Mouse (Mus musculus) stomach, postnatal 0 days (tissue): ENCODE results near the gene Tmem63a. TPM values are rescaled to one million over a fixed set of nuclear protein-coding genes. Genes with fewer than 3 reads are reported as not detected.

Experiments
- ATAC-seq: fragments of 200-750 bp; cut with Nextera tagmentation; 2 replicates; pipeline ENCODE4 v1.8.0; 2017; ENCODE audit not compliant: low FRiP score, low TSS enrichment
- DNase-seq: peaks from one replicate; pipeline ENCODE4 v3.0.0-alpha.2; 2016; ENCODE audit warnings: low spot score
- H3K27ac ChIP-seq: fragments of 300-500 bp; sonication (generic); replicated peaks from 2 replicates; pipeline ENCODE4 v1.5.1; 2014; ENCODE audit warnings: mild to moderate bottlenecking, control low read depth
- H3K27me3 ChIP-seq: fragments of 300-500 bp; sonication (generic); 2 replicates; pipeline ENCODE4 v1.6.1; 2014; ENCODE audit warnings: low read length; ENCODE audit not compliant: control insufficient read depth, insufficient read depth
- H3K36me3 ChIP-seq: fragments of 300-500 bp; sonication (generic); 2 replicates; pipeline ENCODE4 v1.6.1; 2014; ENCODE audit warnings: low read length, mixed read lengths; ENCODE audit not compliant: control insufficient read depth, insufficient read depth
- H3K4me1 ChIP-seq: fragments of 300-500 bp; sonication (generic); replicated peaks from 2 replicates; pipeline ENCODE4 v1.6.1; 2014; ENCODE audit warnings: antibody characterized with exemption; ENCODE audit not compliant: control insufficient read depth, insufficient read depth
- H3K4me2 ChIP-seq: fragments of 300-500 bp; sonication (generic); replicated peaks from 2 replicates; pipeline ENCODE4 v1.6.1; 2014; ENCODE audit warnings: low read depth, mild to moderate bottlenecking, control low read depth, moderate library complexity
- H3K4me3 ChIP-seq: fragments of 300-500 bp; sonication (generic); 2 replicates; pipeline ENCODE4 v1.5.1; 2014; ENCODE audit warnings: low read depth, low read length, control low read depth
- H3K9ac ChIP-seq: fragments of 300-500 bp; sonication (generic); 2 replicates; pipeline ENCODE4 v1.6.1; 2014; ENCODE audit warnings: mild to moderate bottlenecking, low read length, control low read depth, mixed read lengths
- H3K9me3 ChIP-seq: fragments of 300-500 bp; sonication (generic); 2 replicates; pipeline ENCODE4 v1.6.1; 2016; ENCODE audit warnings: low read length; ENCODE audit not compliant: control insufficient read depth
- CTCF ChIP-seq: IDR thresholded peaks from 2 replicates; pipeline ENCODE4 v1.5.1; 2016; ENCODE audit warnings: antibody characterized with exemption, low read depth, mild to moderate bottlenecking, moderate library complexity
- EP300 ChIP-seq: optimal IDR thresholded peaks from 2 replicates; pipeline ENCODE3; 2016; ENCODE audit warnings: antibody characterized with exemption
- WGBS: fragments of 180-500 bp; shearing (Covaris S2); extraction: QIAGEN DNeasy Blood & Tissue Kit; methylation state at CpG from one replicate; pipeline ENCODE4 v1.1.7; 2014; 5-methylcytosine and 5-hydroxymethylcytosine counted together
- polyA plus RNA-seq: library from polyadenylated mRNA; unstranded; fragments of >200 nt; fragmentation: Nextera tagmentation; extraction: Ambion mirVana; gene quantifications from 2 replicates; pipeline ENCODE4 v1.2.1, GENCODE M21; 2015

The Tmem63a gene
- polyA plus RNA-seq, 1 experiment from 2014 or later: 35.2 TPM

- H3K4me2 ChIP-seq: peak overlapping the region; percentile 92
- peak overlapping the region; percentile 36; the same call in 1 of the 2 replicates for H3K27ac ChIP-seq
- no peak overlapping the region for H3K9ac ChIP-seq
- ATAC-seq: no peak
- WGBS: 67% methylated on average over 6 of the region's 6 CpGs
- H3K27me3 ChIP-seq: no peaks in the 10 kb centered on the region
- peaks cover 13% of the 10 kb centered on the region for H3K4me1 ChIP-seq
- DNase-seq: peak; percentile 14
- H3K36me3 ChIP-seq: no peaks in the 10 kb centered on the region
- H3K9me3 ChIP-seq: no peaks in the 10 kb centered on the region
- no peak overlapping the region for H3K4me3 ChIP-seq
- TF ChIP-seq CTCF (no peak), EP300 (no peak)
Observed at GRCm38 (mm10) chr1:181014731-181015500, 72.8 kb downstream of the Tmem63a start.

DNA sequence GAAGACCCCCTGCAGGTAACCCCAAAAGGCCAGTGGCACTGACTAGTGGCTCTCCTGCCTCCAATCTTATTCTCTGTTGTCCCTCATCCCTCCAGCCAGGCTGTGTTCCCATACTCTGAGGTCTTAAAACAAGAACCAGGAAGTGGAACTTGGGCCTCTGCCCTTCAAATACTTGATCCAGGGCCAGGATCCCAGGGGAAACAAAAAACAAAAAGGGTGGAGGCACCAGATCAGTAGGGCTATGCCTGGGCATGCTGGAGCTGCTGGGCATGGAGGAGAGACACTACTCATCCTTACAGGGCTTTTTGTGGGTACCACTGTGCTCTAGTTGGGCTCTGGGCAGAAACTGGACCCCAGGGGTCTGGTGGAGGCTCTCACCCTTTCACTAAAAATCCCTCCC, 73.4 kb downstream of the Tmem63a start:
- DNase-seq (peak; percentile 56), ATAC-seq (peak; percentile 22)
- peaks cover 13% of the 10 kb centered on the region for H3K4me1 ChIP-seq
- no peak for TF ChIP-seq CTCF
- no peaks in the 10 kb centered on the region for H3K27me3 ChIP-seq
- H3K27ac ChIP-seq: peak overlapping the region; percentile 82
- H3K4me2 ChIP-seq: peak overlapping the region; percentile 92
- no peak overlapping the region for H3K4me3 ChIP-seq
- H3K9ac ChIP-seq: no peak overlapping the region
- no peaks in the 10 kb centered on the region for H3K9me3 ChIP-seq
- H3K36me3 ChIP-seq: no peaks in the 10 kb centered on the region

DNA sequence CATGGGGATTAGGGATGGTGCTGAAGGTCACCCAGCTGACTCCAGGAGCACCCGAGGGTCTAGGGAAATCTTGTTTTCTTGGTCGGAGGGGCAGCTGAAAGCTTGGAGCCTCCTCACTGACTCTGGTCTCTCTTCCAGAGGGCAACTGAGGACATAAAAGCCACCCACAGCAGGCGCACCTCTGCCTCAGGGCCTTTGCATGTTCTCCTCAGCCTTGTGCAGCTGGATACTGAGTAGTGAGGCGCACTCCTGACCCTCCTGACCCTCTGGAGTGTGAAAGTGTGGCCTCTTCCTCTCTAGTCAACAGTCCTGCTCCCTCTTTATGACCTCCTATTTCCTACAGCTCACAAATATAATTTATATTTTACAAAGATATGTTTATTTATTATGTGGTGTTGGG, 73.9 kb downstream of the Tmem63a start:
- Histone ChIP-seq H3K9me3 (no peaks in the 10 kb centered on the region), H3K4me3 (0 out of 2 replicates have a peak overlapping the region, but pooled peaks have one; percentile 45), H3K27me3 (no peaks in the 10 kb centered on the region), H3K27ac (peak overlapping the region; percentile 82), H3K36me3 (no peaks in the 10 kb centered on the region), H3K9ac (no peak overlapping the region; the same call in 1 of the 2 replicates), H3K4me2 (peak overlapping the region; percentile 92), H3K4me1 (peaks cover 13% of the 10 kb centered on the region)
- ATAC-seq (no peak), DNase-seq (peak; percentile 13)
- WGBS: 76% methylated on average over 4 of the region's 4 CpGs
- no peak for TF ChIP-seq CTCF
- no peak for TF ChIP-seq EP300

DNA sequence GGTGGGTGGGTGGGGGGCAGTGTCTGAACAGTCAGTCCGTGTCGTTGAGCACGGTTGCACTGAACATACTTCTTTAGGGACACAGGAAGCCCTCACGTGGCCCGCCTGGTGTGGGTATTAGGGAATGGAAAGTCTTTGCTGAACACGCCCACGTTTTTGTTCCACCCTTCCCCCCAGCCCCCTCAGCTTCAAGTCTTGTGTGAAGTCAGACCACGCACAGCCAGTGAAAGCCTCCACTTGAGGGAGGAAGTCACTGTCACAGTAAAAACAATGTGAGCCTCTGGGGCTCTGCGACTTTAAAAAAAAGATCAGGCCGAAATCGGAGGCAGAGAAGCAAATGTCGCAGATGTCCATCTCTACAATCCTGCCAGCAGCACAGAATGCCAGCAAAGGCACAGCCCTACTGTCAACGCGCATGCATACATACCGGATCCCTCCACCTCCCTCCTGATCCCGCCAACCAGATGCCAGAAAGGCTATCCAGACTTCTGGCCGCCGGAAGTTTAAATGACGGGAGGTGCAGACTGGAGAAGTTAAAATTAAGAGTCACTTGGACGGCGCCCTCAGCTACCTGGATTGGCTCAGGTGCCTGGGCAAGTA, 74.5 kb downstream of the Tmem63a start:
- Histone ChIP-seq H3K4me3 (peak overlapping the region; percentile 45), H3K9me3 (no peaks in the 10 kb centered on the region), H3K27ac (peak overlapping the region; percentile 82), H3K27me3 (no peaks in the 10 kb centered on the region), H3K36me3 (no peaks in the 10 kb centered on the region), H3K9ac (peak overlapping the region; percentile 64), H3K4me2 (peak overlapping the region; percentile 92), H3K4me1 (peaks cover 13% of the 10 kb centered on the region)
- peak; percentile 73 for DNase-seq
- no peak for TF ChIP-seq EP300
- TF ChIP-seq CTCF: no peak
- peak; percentile 60 for ATAC-seq
- 3% methylated on average over 21 of the region's 21 CpGs for WGBS

DNA sequence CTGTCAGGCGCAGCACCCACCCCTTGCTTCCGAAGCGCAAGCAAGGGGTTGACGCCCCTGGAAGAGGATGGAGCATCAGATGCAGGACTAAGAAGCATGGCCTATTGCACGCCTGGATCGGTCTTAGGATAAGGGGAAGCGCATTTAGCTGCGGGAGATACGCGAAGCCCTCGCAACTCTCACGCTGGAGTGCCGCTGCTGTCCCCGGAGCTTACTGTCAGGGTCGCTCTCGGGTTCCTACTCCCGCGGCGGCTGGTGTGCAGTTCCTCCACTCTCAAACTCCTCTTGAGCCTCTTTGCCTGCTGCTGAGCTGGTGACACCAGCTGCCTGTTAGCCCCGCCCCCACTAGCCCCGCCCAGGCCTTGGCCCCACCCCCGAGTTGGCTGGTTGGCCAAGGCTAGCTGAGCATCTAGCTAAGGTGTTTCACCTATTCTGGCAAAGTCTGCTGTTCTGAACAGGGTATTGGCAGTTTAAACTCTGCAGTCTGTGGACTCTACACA, 75.1 kb downstream of the Tmem63a start:
- DNase-seq (peak; percentile 94), ATAC-seq (peak; percentile 84)
- H3K27me3 ChIP-seq: no peaks in the 10 kb centered on the region
- under 1% methylated on average over 22 of the region's 22 CpGs for WGBS
- no peaks in the 10 kb centered on the region for H3K36me3 ChIP-seq
- TF ChIP-seq EP300 (no peak), CTCF (no peak)
- H3K4me2 ChIP-seq: peak overlapping the region; percentile 92
- H3K9ac ChIP-seq: peak overlapping the region; percentile 64
- peak overlapping the region; percentile 45 for H3K4me3 ChIP-seq
- H3K9me3 ChIP-seq: no peaks in the 10 kb centered on the region
- peak overlapping the region; percentile 82 for H3K27ac ChIP-seq
- H3K4me1 ChIP-seq: peaks cover 13% of the 10 kb centered on the region
